Mouse (Mus musculus): Measurements from ENCODE around the gene Reps1. TPM values are rescaled to one million over a fixed set of nuclear protein-coding genes. Genes with fewer than 3 reads are reported as not detected.
A peak's percentile ranks its signal among the peaks of the same experiment; 100 is the strongest.

The Reps1 gene
- total RNA-seq, 2 experiments from 2014 or later: 59.0 to 61.4 TPM

DNA sequence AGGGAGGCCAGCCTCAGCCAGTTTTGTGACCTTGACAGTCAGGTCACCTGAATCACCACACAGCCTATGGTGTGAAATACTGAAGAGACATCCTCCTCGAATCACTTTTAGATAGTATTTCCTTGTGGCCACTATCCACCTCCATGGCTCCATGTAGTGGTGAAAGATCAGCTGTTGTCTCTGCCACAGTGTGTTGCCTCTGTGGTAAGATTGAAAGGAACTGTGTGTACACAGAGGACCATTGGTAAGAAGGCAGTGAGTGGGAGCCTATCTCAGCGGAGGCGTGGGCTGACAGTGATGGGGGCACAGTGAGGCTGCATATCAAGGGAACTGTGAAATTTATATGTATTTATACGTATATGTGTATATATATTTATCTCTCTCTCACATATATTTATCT lies 5.9 kb downstream of the Reps1 start:
- peak; percentile 53 for ATAC-seq (replicated peaks; ENCODE audit: poor library complexity, severe bottlenecking)

DNA sequence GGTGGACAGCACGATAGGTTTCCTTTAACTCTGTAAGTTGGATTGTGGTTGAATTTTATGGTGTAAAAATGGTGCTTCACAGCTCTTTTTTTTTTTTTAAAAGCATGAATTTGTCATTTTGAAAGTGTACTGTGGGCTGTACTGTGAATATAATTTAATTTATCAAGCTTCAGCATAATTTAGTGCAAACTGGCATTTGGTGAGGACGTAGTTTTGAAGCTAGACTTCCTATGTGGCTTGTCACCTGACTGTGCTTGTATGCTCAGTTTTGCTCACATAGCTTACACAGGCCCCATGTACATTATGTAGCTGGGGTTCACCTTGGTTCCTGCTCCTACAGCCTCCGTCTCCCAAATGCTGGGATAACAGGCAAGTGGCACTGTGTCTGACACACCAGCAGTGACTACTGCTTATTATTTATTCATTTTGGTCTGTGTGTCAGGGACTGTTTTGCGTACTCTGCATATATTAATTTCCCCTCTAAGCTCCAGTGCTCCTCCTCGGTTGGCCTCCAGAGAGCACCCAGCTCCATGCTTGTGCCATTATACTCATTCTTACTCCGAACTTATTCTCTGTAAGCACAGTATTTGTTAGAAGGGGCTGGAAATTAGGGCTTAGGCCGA lies 9.1 kb downstream of the Reps1 start:
- no peak for ATAC-seq (replicated peaks; ENCODE audit: poor library complexity, severe bottlenecking)

DNA sequence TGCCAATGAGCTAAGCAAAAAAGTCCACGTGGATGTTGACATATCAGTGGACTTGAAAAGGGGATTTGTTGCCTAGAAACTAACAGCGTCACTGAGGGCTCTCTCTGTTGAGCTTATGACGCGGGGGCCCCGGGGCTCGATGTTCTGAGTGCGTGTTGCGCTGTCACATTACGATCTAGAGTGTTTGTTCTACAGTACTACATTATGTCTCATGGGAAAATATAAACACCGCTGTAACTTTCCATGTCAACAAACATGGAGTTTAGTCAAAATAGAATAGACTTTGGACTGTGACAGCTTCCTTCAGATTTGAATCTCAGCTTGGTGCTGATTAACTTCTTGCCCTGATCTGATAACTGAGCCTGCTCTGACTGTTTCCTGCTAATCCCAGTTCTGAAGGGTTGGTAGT lies 10.4 kb downstream of the Reps1 start:
- no peak for ATAC-seq (replicated peaks; ENCODE audit: poor library complexity, severe bottlenecking)

DNA sequence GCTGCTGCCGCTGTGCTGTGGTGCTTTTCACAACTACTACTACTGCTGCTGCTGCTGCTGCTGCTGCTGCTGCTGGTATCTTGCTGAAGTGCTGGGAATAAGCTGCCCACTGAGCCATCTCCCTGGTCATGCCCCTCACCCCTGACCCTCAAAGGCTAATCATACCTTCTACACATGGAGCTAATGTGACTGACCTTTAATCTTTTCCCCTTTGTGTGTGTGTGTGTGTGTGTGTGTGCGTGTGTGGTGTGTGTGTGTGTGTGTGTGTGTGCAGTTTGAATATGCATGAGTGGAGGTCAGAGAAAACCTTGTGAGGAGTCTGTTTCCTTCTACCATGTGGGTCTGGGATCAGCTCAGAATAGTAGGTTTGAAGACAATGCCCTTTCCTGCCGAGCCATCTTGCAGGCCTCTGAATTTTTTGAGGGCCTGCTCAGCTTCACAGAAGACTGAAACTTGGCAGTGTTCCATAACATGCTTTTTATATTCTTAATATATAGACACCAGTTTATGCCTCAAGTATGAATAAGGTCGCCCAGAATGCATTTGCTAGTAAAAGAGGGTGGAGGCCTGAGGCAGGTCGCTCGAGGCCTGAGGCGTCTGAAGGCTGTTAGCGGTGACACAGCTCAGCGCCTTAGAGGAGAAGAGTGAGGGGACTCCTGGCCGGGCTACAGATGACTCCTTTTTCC lies 12.2 kb downstream of the Reps1 start:
- no peak for ATAC-seq (replicated peaks; ENCODE audit: poor library complexity, severe bottlenecking)

DNA sequence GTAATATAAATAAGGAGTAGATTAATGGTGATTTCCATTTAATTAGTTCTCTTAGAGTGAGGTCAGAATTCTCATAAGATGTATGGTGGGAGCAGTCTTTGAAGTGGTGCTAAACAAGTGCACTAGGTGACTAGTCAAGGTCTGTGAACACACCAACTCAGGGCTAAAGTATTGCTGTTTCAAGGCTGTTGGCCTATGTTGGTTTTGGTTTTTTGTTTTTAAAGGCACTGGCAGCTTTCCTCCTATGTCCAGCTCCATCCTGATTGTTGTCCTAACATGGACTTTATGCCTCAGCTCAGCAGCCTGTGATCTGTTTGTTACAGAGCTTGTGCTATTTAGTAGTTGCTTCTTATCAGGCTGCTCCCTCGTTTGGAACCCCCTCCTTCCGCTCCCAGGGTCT lies 13.2 kb downstream of the Reps1 start:
- ATAC-seq (replicated peaks; ENCODE audit: poor library complexity, severe bottlenecking): no peak

DNA sequence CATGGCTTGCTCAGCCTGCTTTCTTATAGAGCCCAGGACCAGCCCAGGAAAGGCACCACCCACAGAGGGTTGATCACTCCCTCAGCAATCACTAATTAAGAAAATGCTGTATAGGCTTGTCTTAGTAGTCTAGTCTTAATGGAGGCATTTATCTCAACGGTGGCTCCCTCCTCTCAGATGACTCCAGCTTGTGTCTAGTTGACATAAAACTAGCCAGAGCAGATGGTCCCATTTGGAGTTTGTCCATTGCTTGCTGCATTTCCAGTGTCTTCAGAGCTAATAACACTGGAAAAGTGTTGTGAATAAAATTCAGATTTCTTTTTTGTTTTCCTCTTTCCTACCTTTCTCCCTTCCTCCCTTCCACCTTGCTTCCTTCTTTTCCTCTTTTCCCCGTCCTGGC lies 13.9 kb downstream of the Reps1 start:
- no peak for ATAC-seq (replicated peaks; ENCODE audit: poor library complexity, severe bottlenecking)

DNA sequence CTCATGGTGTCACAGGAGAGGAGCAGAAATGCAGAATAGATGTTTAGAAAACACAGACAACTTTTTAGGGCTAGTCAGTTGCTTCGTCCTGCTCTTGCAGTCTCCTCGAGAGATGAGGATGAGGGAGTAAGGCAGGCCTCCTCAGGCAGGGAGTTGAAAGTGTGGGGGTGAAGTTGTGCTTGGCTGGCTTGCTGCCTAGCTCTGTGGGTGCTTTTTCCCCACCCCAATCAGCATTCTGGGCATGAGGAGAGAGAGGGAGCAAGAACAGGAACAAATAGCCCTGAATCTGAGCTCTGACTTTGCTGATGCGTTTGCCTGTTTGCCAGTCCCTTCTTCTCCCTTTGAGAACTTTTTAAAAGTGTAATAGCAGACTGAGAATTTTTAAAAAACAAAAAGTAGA lies 14.5 kb downstream of the Reps1 start:
- peak; percentile 34; the same call in 1 of the 2 replicates for ATAC-seq (replicated peaks; ENCODE audit: poor library complexity, severe bottlenecking)

DNA sequence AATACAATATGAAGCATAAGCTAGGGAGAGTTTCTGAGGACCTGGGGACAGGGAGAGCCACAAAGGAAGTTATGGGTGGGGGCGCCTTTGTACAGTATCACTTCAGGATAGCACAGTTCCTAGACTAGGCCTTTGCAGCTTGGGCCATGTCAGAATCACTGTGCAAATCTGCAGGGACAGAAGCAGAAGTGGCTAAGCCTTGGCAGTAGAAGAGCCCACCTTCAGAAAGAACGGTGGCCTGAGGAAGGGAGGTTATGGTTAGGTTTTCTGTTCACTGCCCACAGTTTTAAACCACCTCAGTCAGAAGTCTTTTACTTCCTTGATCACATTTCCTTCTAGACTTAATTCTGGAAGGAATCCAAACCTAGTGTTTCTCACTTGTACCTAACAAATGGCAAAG lies 15.0 kb downstream of the Reps1 start:
- peak; percentile 90 for ATAC-seq (replicated peaks; ENCODE audit: poor library complexity, severe bottlenecking)

DNA sequence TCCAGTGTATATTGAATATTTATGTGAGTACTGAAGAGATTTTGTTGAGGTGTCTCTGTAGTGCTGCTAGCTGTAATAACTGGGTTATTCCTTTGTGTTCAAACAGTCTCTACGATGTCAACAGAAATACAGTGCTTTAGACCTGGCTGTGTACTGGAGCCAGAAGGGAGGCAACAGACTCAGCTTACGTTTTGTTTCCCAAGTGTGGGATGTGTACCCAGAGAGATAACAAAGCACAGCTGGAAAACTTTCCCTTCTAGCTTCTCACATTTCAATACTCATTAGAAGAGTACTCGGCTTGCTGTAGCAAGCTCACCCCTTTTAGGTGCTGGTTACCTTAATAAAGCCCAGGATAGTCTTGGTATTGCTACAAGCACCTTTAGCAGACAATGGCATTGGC lies 17.2 kb downstream of the Reps1 start:
- no peak for ATAC-seq (replicated peaks; ENCODE audit: poor library complexity, severe bottlenecking)

DNA sequence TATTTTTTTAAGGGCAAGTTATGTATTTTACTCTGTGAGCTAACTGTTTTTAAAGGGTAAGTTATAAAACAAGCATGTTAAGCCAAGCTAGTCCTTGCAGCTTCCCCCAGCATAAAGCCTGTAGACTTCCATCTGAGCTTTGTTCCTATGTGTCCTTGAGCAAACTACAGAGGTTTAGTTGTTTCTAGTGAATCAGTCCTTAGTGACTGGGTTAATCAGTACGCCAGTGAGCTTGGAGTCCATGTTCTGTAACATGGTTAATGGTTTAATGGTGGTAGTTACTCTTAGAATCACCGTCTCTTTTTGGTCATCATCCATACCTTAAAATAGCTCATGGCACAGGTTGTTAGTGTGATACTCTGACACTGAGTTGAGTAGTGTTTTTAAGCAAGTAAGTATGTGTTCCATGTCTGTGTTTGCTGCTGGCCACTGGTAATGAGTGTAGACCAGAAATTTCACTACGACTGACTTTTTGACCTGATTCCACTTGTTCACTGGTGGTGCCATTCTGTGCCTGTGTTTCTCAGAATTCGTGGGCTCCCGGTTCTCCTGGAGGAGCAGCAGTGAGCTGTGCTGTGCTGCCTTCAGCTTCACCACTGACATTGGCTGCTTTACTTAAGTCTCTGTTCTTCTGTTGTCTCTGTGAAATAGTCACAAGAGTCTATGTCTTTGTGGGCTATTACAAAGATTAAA lies 18.9 kb downstream of the Reps1 start:
- ATAC-seq (replicated peaks; ENCODE audit: poor library complexity, severe bottlenecking): no peak

DNA sequence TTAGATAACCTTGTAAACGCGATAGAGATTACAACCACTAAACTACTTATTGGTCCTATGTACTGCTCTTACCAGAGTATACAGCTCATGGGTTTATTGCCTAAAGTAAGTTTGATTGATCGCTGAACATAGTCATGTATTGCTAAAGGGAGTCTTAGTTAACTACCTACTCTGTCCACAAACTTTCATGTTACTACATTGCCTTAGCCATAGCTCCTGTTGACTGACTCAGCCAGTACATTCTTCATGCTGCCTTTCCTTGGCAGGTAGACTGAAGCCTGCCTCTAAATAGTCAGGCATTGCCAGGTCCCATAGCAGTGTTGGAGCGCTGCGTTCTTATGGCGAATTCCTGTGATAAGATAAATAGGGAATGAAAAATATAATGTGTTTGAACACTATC lies 20.2 kb downstream of the Reps1 start:
- no peak for ATAC-seq (replicated peaks; ENCODE audit: poor library complexity, severe bottlenecking)

DNA sequence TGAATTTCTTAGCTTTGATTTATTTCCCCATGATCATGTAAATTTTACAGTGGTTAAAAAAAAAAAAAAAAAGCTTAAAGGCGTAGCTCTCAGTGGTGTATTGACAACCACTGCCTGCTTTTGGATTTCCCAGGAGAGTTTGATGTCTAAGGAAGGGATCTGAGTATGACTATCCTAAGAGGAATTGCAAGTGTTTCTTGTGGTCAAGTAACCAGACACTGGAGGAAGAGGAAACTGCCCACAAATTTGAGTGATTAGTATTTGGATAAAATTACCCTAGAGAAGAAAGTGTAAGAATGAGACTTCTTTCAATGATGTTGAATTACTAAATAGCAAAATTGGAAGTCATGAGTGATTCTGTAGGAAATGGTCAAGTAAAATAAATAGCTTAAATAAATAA lies 25.9 kb downstream of the Reps1 start:
- no peak for ATAC-seq (replicated peaks; ENCODE audit: poor library complexity, severe bottlenecking)

DNA sequence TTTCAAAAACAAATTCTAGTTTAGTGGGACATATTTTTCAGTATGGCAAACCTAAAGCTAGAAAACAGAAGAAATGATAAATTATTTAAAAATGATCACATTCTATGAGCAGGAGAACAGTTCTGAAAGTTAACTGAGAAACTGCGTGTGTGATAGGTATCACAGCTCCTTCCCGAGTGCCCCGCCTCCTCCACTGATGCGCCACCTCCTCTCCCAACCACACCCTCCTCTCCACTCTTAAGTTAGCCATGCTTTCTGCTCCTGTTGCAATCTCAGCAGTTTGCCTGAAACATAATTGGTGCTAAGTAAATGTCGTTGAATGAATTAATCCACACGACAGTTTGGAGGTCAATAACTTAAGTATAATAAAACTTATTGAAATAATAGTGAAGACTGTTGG lies 27.1 kb downstream of the Reps1 start:
- ATAC-seq (replicated peaks; ENCODE audit: poor library complexity, severe bottlenecking): no peak

DNA sequence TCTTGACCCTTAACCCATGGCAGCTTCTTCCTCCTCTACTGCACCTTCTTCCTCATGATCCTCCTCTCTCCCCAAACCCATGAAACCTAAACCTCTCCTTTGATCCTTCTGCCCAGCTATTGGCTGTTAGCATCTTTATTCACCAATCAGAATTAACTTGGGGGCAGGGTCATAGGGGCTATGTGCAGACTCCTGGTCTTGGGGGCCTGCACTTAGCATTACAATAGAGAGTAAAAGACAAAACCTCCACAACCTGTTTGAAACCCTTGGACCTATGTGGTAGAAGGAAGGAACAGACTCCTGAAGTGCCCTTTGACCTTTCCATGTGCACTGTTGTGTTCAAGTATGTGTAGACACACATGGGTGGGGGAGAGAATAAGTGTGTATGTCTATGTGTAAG lies 35.0 kb downstream of the Reps1 start:
- no peak for ATAC-seq (replicated peaks; ENCODE audit: poor library complexity, severe bottlenecking)

DNA sequence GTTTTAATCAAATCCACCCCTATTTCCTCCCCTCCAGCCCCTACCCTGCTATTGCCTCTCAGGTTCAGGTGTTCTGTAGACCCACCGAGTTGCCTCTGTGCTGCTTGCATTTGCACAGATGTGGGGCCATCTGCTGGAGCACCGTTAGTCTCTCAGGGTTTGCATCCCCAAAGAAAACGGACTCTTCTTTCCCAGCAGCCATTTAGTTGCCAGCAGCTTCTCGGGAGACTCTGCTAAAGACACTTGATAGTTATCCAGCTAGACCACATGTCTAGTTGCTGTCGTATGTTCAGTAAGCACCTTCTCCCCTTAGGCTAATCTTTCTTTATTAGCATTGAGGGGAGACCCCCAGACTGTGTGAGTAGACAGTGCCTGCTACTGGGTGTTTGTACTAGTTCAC lies 46.5 kb downstream of the Reps1 start:
- no peak for ATAC-seq (replicated peaks; ENCODE audit: poor library complexity, severe bottlenecking)

DNA sequence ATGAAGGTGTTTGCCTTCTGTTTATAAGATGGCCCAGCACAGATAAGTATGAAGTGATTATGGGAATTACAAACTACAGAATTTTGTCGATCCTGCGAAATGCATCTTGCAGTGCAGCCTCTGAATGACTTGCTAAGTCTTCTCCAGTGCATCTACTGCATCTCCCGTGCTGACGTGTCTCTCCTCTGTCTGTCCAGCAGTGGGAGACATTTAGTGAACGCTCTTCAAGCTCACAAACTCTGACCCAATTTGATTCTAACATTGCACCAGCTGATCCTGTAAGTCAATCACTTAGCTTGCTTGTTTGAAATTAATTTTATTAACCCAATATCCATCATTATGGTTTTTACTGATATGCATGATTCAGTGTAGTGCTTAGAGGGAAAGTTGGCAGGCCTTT lies 51.8 kb downstream of the Reps1 start:
- ATAC-seq (replicated peaks; ENCODE audit: poor library complexity, severe bottlenecking): no peak

DNA sequence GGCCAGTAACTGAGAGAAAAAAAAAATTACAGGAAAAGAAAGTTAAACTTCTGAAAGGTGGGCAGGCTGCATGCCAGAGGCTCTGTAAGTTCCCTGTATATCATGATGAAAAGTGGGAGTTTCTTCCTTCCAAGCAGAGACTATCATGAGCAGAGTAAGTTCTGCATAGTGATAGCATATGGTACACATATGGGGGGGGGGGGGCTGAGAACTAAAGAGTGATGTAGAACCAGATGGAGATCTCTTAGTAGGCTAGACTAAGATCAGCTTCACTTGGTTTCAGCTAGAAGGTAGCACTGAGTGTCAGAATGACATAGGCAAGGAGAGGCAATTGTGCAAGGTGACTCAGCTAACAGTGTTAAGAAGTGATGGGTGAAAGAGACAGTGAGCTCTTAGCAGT lies 55.3 kb downstream of the Reps1 start:
- ATAC-seq (replicated peaks; ENCODE audit: poor library complexity, severe bottlenecking): no peak

DNA sequence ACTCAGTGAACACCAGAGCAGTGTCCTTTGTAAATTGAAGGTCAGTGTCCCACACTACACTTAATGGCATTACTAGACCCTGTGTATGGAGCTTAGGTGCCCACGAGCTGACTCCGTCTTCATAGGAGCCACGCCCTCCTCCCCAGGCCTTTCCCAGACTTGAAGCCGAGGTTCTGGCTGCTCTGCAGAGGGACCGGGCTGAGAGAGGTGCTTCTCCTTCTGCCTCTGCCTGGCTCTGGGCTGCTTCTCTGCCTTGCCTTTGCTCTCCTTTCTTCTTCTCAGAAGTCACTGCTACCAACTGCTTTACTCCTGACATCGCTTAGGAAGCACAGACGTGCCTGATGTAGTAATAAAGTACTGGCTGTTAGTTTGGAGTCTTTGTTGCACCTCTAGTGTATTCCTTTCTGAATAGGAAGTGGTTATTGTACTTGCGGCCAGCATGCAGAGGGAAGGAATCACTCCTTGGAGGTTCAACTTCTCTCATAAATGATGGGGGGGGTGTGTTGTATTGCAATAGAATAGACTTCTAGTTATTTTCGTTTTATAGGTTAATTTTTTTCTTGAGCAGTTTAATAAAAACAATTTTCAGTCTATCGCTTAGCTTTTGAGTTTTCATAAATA lies 57.9 kb downstream of the Reps1 start:
- peak; percentile 86 for ATAC-seq (replicated peaks; ENCODE audit: poor library complexity, severe bottlenecking)

DNA sequence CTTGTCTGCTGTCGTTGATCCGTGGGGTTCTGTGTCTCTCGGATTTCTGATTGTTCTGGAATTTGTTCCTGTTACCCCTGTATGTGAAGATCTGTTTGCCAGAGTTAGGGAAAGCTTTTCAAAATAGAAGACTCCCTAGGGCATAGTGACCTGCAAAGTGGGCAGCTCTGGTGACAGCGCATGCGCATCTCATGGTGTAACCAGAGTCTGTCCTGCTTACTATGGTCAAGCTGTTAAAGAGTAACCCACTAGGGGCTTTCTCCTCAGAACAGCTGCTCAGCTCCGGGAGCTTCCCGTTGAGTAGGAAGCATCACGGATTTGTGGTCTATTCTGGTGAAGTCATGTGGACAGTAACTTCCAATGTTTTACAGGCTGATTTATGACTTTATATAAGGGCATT lies 62.7 kb downstream of the Reps1 start:
- ATAC-seq (replicated peaks; ENCODE audit: poor library complexity, severe bottlenecking): no peak

DNA sequence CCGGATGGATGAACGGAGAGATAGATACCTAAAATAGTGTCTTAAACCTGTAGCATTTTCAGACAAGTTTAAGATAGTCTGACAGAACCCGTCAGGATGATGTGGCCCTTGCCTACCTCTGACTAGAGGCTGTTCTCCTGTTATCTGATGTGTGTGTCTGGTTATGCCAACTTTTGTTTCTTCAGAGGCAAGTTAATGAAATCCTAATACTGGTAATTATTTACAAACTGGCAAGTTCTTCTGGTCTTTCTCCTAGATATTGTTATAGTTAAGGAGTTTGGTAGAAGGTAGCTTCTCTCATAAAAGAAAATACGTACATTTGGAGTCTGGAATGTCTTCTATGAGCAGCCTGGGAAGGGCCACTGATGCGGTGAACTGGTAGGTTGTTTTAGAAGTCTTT lies 74.6 kb downstream of the Reps1 start:
- no peak for ATAC-seq (replicated peaks; ENCODE audit: poor library complexity, severe bottlenecking)
